Mouse (Mus musculus) limb, embryonic 15.5 days (tissue): ENCODE results near the gene Dhx33. TPM values are rescaled to one million over a fixed set of nuclear protein-coding genes. Genes with fewer than 3 reads are reported as not detected.
A peak's percentile ranks its signal among the peaks of the same experiment; 100 is the strongest.

Experiments used
- ATAC-seq: fragments of 200-750 bp; cut with Nextera tagmentation; 2 replicates; pipeline ENCODE4 v1.8.0; 2017; ENCODE audit warnings: low read depth, moderate TSS enrichment; ENCODE audit not compliant: insufficient number of reproducible peaks, low FRiP score, low TSS enrichment
- H3K27ac ChIP-seq: fragments of 300-500 bp; sonication (generic); 2 replicates; pipeline ENCODE4 v1.5.1; 2015; ENCODE audit warnings: moderate library complexity, mild to moderate bottlenecking, inconsistent platforms
- H3K27me3 ChIP-seq: fragments of 300-500 bp; sonication (generic); 2 replicates; pipeline ENCODE4 v1.6.1; 2015; ENCODE audit warnings: inconsistent platforms
- H3K36me3 ChIP-seq: fragments of 300-500 bp; sonication (generic); 2 replicates; pipeline ENCODE4 v1.6.1; 2015; ENCODE audit warnings: inconsistent platforms
- H3K4me1 ChIP-seq: fragments of 300-500 bp; sonication (generic); 2 replicates; pipeline ENCODE4 v1.6.1; 2015; ENCODE audit warnings: inconsistent platforms
- H3K4me2 ChIP-seq: fragments of 300-500 bp; sonication (generic); 2 replicates; pipeline ENCODE4 v1.6.1; 2015; ENCODE audit warnings: mild to moderate bottlenecking, inconsistent platforms
- H3K4me3 ChIP-seq: fragments of 300-500 bp; sonication (generic); 2 replicates; pipeline ENCODE4 v1.5.1; 2015; ENCODE audit warnings: mild to moderate bottlenecking, inconsistent platforms
- H3K9ac ChIP-seq: fragments of 300-500 bp; sonication (generic); 2 replicates; pipeline ENCODE4 v1.6.1; 2015; ENCODE audit warnings: inconsistent platforms
- H3K9me3 ChIP-seq: fragments of 300-500 bp; sonication (generic); 2 replicates; pipeline ENCODE4 v1.6.1; 2016; ENCODE audit warnings: inconsistent platforms
- WGBS: fragments of 180-500 bp; shearing (Covaris S2); methylation state at CpG from one replicate; pipeline ENCODE4 v1.1.7; 2015; 5-methylcytosine and 5-hydroxymethylcytosine counted together
- polyA plus RNA-seq: library from polyadenylated mRNA; unstranded; fragments of >200 nt; fragmentation: Nextera tagmentation; extraction: Ambion mirVana; gene quantifications from 2 replicates; pipeline ENCODE4 v1.2.1, GENCODE M21; 2015

Dhx33 gene
- polyA plus RNA-seq, 1 experiment from 2014 or later: 17.1 TPM

GRCm38 (mm10) chr11:71017051-71017450 is 12.8 kb upstream of the Dhx33 start:
- no peak for ATAC-seq
- 97% methylated on average over 1 of the region's 1 CpGs for WGBS
- no peak overlapping the region for H3K4me2 ChIP-seq
- no peak overlapping the region for H3K27ac ChIP-seq
- H3K27me3 ChIP-seq: no peaks in the 10 kb centered on the region
- H3K4me3 ChIP-seq: no peak overlapping the region
- peaks cover 22% of the 10 kb centered on the region for H3K36me3 ChIP-seq
- peaks cover 25% of the 10 kb centered on the region for H3K4me1 ChIP-seq
- H3K9me3 ChIP-seq: no peaks in the 10 kb centered on the region
- H3K9ac ChIP-seq: no peak overlapping the region

- Histone ChIP-seq H3K27ac (no peak overlapping the region), H3K4me3 (no peak overlapping the region), H3K9ac (no peak overlapping the region), H3K9me3 (no peaks in the 10 kb centered on the region), H3K27me3 (no peaks in the 10 kb centered on the region), H3K36me3 (peaks cover 58% of the 10 kb centered on the region), H3K4me1 (peaks cover 12% of the 10 kb centered on the region; the same call in 1 of the 2 replicates), H3K4me2 (no peak overlapping the region)
- ATAC-seq: no peak
- WGBS: 94% methylated on average over 7 of the region's 7 CpGs
Measured at GRCm38 (mm10) chr11:71012743-71013142, 8.5 kb upstream of the Dhx33 start.

GRCm38 (mm10) chr11:71008321-71008720 is 4.1 kb upstream of the Dhx33 start:
- H3K4me1 ChIP-seq: peaks cover 8% of the 10 kb centered on the region
- WGBS: 89% methylated on average over 3 of the region's 3 CpGs
- ATAC-seq: no peak
- no peaks in the 10 kb centered on the region for H3K27me3 ChIP-seq
- H3K4me2 ChIP-seq: no peak overlapping the region
- H3K9me3 ChIP-seq: no peaks in the 10 kb centered on the region
- H3K9ac ChIP-seq: no peak overlapping the region
- H3K4me3 ChIP-seq: no peak overlapping the region
- H3K36me3 ChIP-seq: peaks cover 50% of the 10 kb centered on the region
- no peak overlapping the region for H3K27ac ChIP-seq

- Histone ChIP-seq H3K9me3 (no peaks in the 10 kb centered on the region), H3K27me3 (no peaks in the 10 kb centered on the region), H3K9ac (no peak overlapping the region), H3K27ac (no peak overlapping the region), H3K4me1 (peaks cover 13% of the 10 kb centered on the region), H3K4me2 (no peak overlapping the region), H3K36me3 (peaks cover 49% of the 10 kb centered on the region), H3K4me3 (no peak overlapping the region)
- WGBS: 84% methylated on average over 7 of the region's 7 CpGs
- ATAC-seq: no peak
Measured at GRCm38 (mm10) chr11:71007831-71008230, 3.6 kb upstream of the Dhx33 start.

GRCm38 (mm10) chr11:71007026-71007425 is 2.8 kb upstream of the Dhx33 start:
- H3K4me3 ChIP-seq: no peak overlapping the region
- ATAC-seq: no peak
- no peaks in the 10 kb centered on the region for H3K9me3 ChIP-seq
- no peak overlapping the region for H3K9ac ChIP-seq
- peaks cover 42% of the 10 kb centered on the region for H3K36me3 ChIP-seq
- no peak overlapping the region for H3K4me2 ChIP-seq
- H3K4me1 ChIP-seq: peaks cover 21% of the 10 kb centered on the region
- 89% methylated on average over 6 of the region's 6 CpGs for WGBS
- H3K27me3 ChIP-seq: no peaks in the 10 kb centered on the region
- H3K27ac ChIP-seq: no peak overlapping the region

- peak overlapping the region; percentile 99 for H3K4me3 ChIP-seq
- no peaks in the 10 kb centered on the region for H3K9me3 ChIP-seq
- peak overlapping the region; percentile 37 for H3K4me2 ChIP-seq
- no peak for ATAC-seq
- no peaks in the 10 kb centered on the region for H3K27me3 ChIP-seq
- WGBS: 54% methylated on average over 5 of the region's 5 CpGs
- H3K9ac ChIP-seq: no peak overlapping the region
- H3K36me3 ChIP-seq: peaks cover 32% of the 10 kb centered on the region
- H3K4me1 ChIP-seq: peaks cover 21% of the 10 kb centered on the region
- no peak overlapping the region for H3K27ac ChIP-seq
Measured at GRCm38 (mm10) chr11:71005046-71005445, 809 bp upstream of the Dhx33 start.

- Histone ChIP-seq H3K4me3 (peak overlapping the region; percentile 99), H3K27me3 (no peaks in the 10 kb centered on the region), H3K36me3 (peaks cover 31% of the 10 kb centered on the region), H3K4me1 (peaks cover 21% of the 10 kb centered on the region), H3K27ac (peak overlapping the region; percentile 89), H3K9ac (peak overlapping the region; percentile 69), H3K9me3 (no peaks in the 10 kb centered on the region), H3K4me2 (peak overlapping the region; percentile 82)
- ATAC-seq: peak; percentile 72
- WGBS: under 1% methylated on average over 49 of the region's 49 CpGs
Measured at GRCm38 (mm10) chr11:71003611-71004315, 474 bp downstream of the Dhx33 start.

GRCm38 (mm10) chr11:71001167-71001566 is 3.1 kb downstream of the Dhx33 start:
- Histone ChIP-seq H3K9me3 (no peaks in the 10 kb centered on the region), H3K27me3 (no peaks in the 10 kb centered on the region), H3K4me3 (no peak overlapping the region), H3K27ac (no peak overlapping the region), H3K4me1 (peaks cover 21% of the 10 kb centered on the region), H3K9ac (no peak overlapping the region), H3K36me3 (peaks cover 44% of the 10 kb centered on the region), H3K4me2 (no peak overlapping the region)
- 88% methylated on average over 4 of the region's 4 CpGs for WGBS
- no peak for ATAC-seq

GRCm38 (mm10) chr11:70982557-70983228 is 21.5 kb downstream of the Dhx33 start, which contains the start of gene C1qbp:
Gene C1qbp, minus strand, starts transcription at chr11:70983026.
- ATAC-seq: peak; percentile 88
- Histone ChIP-seq H3K9ac (peak within 1 kb of the TSS; percentile 92), H3K9me3 (no peaks in the 10 kb centered on the region), H3K27ac (peak within 1 kb of the TSS; percentile 29; the same call in 1 of the 2 replicates), H3K36me3 (peaks cover 69% of the 10 kb centered on the region), H3K4me3 (peak within 1 kb of the TSS; percentile 100), H3K4me2 (peak within 1 kb of the TSS; percentile 52), H3K4me1 (peaks cover 14% of the 10 kb centered on the region), H3K27me3 (no peaks in the 10 kb centered on the region)
- under 1% methylated on average over 45 of the region's 64 CpGs for WGBS

- peaks cover 14% of the 10 kb centered on the region for H3K4me1 ChIP-seq
- peak overlapping the region; percentile 52 for H3K4me2 ChIP-seq
- peak overlapping the region; percentile 92 for H3K9ac ChIP-seq
- 5% methylated on average over 12 of the region's 12 CpGs for WGBS
- peaks cover 69% of the 10 kb centered on the region for H3K36me3 ChIP-seq
- ATAC-seq: no peak
- H3K27me3 ChIP-seq: no peaks in the 10 kb centered on the region
- H3K27ac ChIP-seq: no peak overlapping the region
- H3K9me3 ChIP-seq: no peaks in the 10 kb centered on the region
- H3K4me3 ChIP-seq: peak overlapping the region; percentile 100
Measured at GRCm38 (mm10) chr11:70982030-70982429, 22.2 kb downstream of the Dhx33 start.

GRCm38 (mm10) chr11:70980751-70981510 is 23.3 kb downstream of the Dhx33 start:
- Histone ChIP-seq H3K4me2 (no peak overlapping the region), H3K4me3 (no peak overlapping the region), H3K27me3 (no peaks in the 10 kb centered on the region), H3K9ac (no peak overlapping the region), H3K27ac (no peak overlapping the region), H3K4me1 (peaks cover 14% of the 10 kb centered on the region), H3K9me3 (no peaks in the 10 kb centered on the region), H3K36me3 (peaks cover 69% of the 10 kb centered on the region)
- no peak for ATAC-seq
- 92% methylated on average over 14 of the region's 14 CpGs for WGBS

- WGBS: 83% methylated on average over 6 of the region's 6 CpGs
- Histone ChIP-seq H3K4me3 (no peak overlapping the region), H3K9ac (no peak overlapping the region), H3K27me3 (no peaks in the 10 kb centered on the region), H3K4me2 (no peak overlapping the region), H3K9me3 (no peaks in the 10 kb centered on the region), H3K4me1 (peaks cover 14% of the 10 kb centered on the region), H3K27ac (no peak overlapping the region), H3K36me3 (peaks cover 69% of the 10 kb centered on the region)
- no peak for ATAC-seq
Measured at GRCm38 (mm10) chr11:70980232-70980631, 24.0 kb downstream of the Dhx33 start.
